Mouse (Mus musculus) urinary bladder, postnatal 4 days (tissue): ENCODE measurements around the gene Itga9.

Source experiments
- DNase-seq, 2 experiments: peaks; one replicate each; pipeline ENCODE4 v3.0.0; 2021 to 2022; ENCODE audit warnings: low spot score in 2 of 2

Itga9 gene

GRCm38 (mm10) chr9:118821220-118822185, 215.0 kb downstream of the Itga9 start:
- no peak for DNase-seq

- DNase-seq = no peak
Measured at GRCm38 (mm10) chr9:118822186-118822555, 215.7 kb downstream of the Itga9 start.

- no peak for DNase-seq
Measured at GRCm38 (mm10) chr9:118822581-118822980, 216.1 kb downstream of the Itga9 start.

- DNase-seq = peak; percentile 46 to 63
Measured at GRCm38 (mm10) chr9:118831080-118831479, 224.6 kb downstream of the Itga9 start.

GRCm38 (mm10) chr9:118832533-118832932, 226.0 kb downstream of the Itga9 start:
- no peak for DNase-seq

GRCm38 (mm10) chr9:118833413-118833812, 226.9 kb downstream of the Itga9 start:
- DNase-seq = no peak

GRCm38 (mm10) chr9:118838910-118839667, 232.6 kb downstream of the Itga9 start:
- DNase-seq = no peak

GRCm38 (mm10) chr9:118841247-118841646, 234.8 kb downstream of the Itga9 start:
- DNase-seq = no peak

- no peak for DNase-seq
Measured at GRCm38 (mm10) chr9:118841907-118842432, 235.5 kb downstream of the Itga9 start.

- DNase-seq = no peak
Measured at GRCm38 (mm10) chr9:118843711-118844110, 237.2 kb downstream of the Itga9 start.

- DNase-seq = no peak
Measured at GRCm38 (mm10) chr9:118845003-118845402, 238.5 kb downstream of the Itga9 start.

GRCm38 (mm10) chr9:118846766-118847165, 240.3 kb downstream of the Itga9 start:
- DNase-seq = no peak

- no peak for DNase-seq
Measured at GRCm38 (mm10) chr9:118856665-118857064, 250.2 kb downstream of the Itga9 start.

- DNase-seq = no peak
Measured at GRCm38 (mm10) chr9:118860613-118861141, 254.2 kb downstream of the Itga9 start.

- DNase-seq = no peak
Measured at GRCm38 (mm10) chr9:118862214-118862613, 255.7 kb downstream of the Itga9 start.

GRCm38 (mm10) chr9:118862852-118863260, 256.4 kb downstream of the Itga9 start:
- no peak for DNase-seq

- no peak for DNase-seq
Measured at GRCm38 (mm10) chr9:118863528-118863927, 257.0 kb downstream of the Itga9 start.

- DNase-seq = no peak
Measured at GRCm38 (mm10) chr9:118866949-118867348, 260.5 kb downstream of the Itga9 start.

- DNase-seq = no peak
Measured at GRCm38 (mm10) chr9:118867851-118868250, 261.4 kb downstream of the Itga9 start.

- no peak for DNase-seq
Measured at GRCm38 (mm10) chr9:118871089-118871488, 264.6 kb downstream of the Itga9 start.

- no peak for DNase-seq
Measured at GRCm38 (mm10) chr9:118873031-118873430, 266.5 kb downstream of the Itga9 start.

GRCm38 (mm10) chr9:118873596-118873995, 267.1 kb downstream of the Itga9 start:
- no peak for DNase-seq
